Mouse (Mus musculus) hindbrain, postnatal 0 days (tissue): Measurements from ENCODE around the gene Pirb. TPM values are rescaled to one million over a fixed set of nuclear protein-coding genes. Genes with fewer than 3 reads are reported as not detected.
A peak's percentile ranks its signal among the peaks of the same experiment; 100 is the strongest.

Source experiments
- ATAC-seq: fragments of 200-750 bp; cut with Nextera tagmentation; 2 replicates; pipeline ENCODE4 v1.8.0; 2017; ENCODE audit warnings: mild to moderate bottlenecking, moderate TSS enrichment, moderate library complexity
- DNase-seq: peaks from one replicate; pipeline ENCODE4 v3.0.0-alpha.2; 2015; ENCODE audit warnings: low spot score
- H3K27ac ChIP-seq: fragments of 300-500 bp; sonication (generic); 2 replicates; pipeline ENCODE4 v1.5.1; 2014; ENCODE audit warnings: mild to moderate bottlenecking
- H3K27me3 ChIP-seq: fragments of 300-500 bp; sonication (generic); 2 replicates; pipeline ENCODE4 v1.6.1; 2014; ENCODE audit warnings: low read length, mixed read lengths; ENCODE audit not compliant: insufficient read depth
- H3K36me3 ChIP-seq: fragments of 300-500 bp; sonication (generic); 2 replicates; pipeline ENCODE4 v1.6.1; 2014; ENCODE audit warnings: low read length, mixed read lengths; ENCODE audit not compliant: insufficient read depth
- H3K4me1 ChIP-seq: fragments of 300-500 bp; sonication (generic); 2 replicates; pipeline ENCODE4 v1.6.1; 2014; ENCODE audit warnings: antibody characterized with exemption, low read length, mixed read lengths; ENCODE audit not compliant: insufficient read depth
- H3K4me2 ChIP-seq: fragments of 300-500 bp; sonication (generic); 2 replicates; pipeline ENCODE4 v1.6.1; 2014; ENCODE audit warnings: low read depth, mild to moderate bottlenecking, low read length, moderate library complexity, mixed read lengths
- H3K4me3 ChIP-seq: fragments of 300-500 bp; sonication (generic); 2 replicates; pipeline ENCODE4 v1.5.1; 2014; ENCODE audit warnings: low read length
- H3K9ac ChIP-seq: fragments of 300-500 bp; sonication (generic); replicated peaks from 2 replicates; pipeline ENCODE4 v1.6.1; 2014; ENCODE audit warnings: mild to moderate bottlenecking, low read length, moderate library complexity, mixed read lengths
- H3K9me3 ChIP-seq: fragments of 300-500 bp; sonication (generic); 2 replicates; pipeline ENCODE4 v1.6.1; 2016; ENCODE audit warnings: low read length, mixed read lengths
- CTCF ChIP-seq: IDR thresholded peaks from 2 replicates; pipeline ENCODE4 v1.5.1; 2016; ENCODE audit warnings: antibody characterized with exemption, control low read depth, low read depth
- WGBS: fragments of 180-500 bp; shearing (Covaris S2); extraction: QIAGEN DNeasy Blood & Tissue Kit; methylation state at CpG from one replicate; pipeline ENCODE4 v1.1.7; 2014; 5-methylcytosine and 5-hydroxymethylcytosine counted together
- polyA plus RNA-seq: library from polyadenylated mRNA; unstranded; fragments of >200 nt; fragmentation: Nextera tagmentation; extraction: Ambion mirVana; gene quantifications from 2 replicates; pipeline ENCODE4 v1.2.1, GENCODE M21; 2015
- total RNA-seq: library from RNA; depleted of rRNA; stranded (reverse); fragments of >200 nt; gene quantifications from 2 replicates; pipeline ENCODE4 v1.2.3, GENCODE M21; 2014

Pirb gene
- total and polyA plus RNA-seq, 2 experiments from 2014 or later = 0.37 to 0.39 TPM

- peak within 1 kb of the TSS; percentile 89 for H3K4me3 ChIP-seq
- WGBS = under 1% methylated on average over 55 of the region's 55 CpGs
- peak within 1 kb of the TSS; percentile 94 for H3K27ac ChIP-seq
- H3K36me3 ChIP-seq = peaks cover 16% of the 10 kb centered on the region
- ATAC-seq = peak; percentile 94
- H3K4me2 ChIP-seq = peak within 1 kb of the TSS; percentile 73
- peak; percentile 99 for DNase-seq
- H3K27me3 ChIP-seq = no peaks in the 10 kb centered on the region
- H3K9me3 ChIP-seq = no peaks in the 10 kb centered on the region
- H3K9ac ChIP-seq = peak within 1 kb of the TSS; percentile 93
- TF ChIP-seq CTCF = no peak
- peaks cover 8% of the 10 kb centered on the region; the same call in 1 of the 2 replicates for H3K4me1 ChIP-seq
Measured at GRCm38 (mm10) chr7:3692987-3693808, 27.0 kb downstream of the Pirb start, which contains the start of gene Mboat7. Mboat7 (minus strand) TSS chr7:3693523.

DNA sequence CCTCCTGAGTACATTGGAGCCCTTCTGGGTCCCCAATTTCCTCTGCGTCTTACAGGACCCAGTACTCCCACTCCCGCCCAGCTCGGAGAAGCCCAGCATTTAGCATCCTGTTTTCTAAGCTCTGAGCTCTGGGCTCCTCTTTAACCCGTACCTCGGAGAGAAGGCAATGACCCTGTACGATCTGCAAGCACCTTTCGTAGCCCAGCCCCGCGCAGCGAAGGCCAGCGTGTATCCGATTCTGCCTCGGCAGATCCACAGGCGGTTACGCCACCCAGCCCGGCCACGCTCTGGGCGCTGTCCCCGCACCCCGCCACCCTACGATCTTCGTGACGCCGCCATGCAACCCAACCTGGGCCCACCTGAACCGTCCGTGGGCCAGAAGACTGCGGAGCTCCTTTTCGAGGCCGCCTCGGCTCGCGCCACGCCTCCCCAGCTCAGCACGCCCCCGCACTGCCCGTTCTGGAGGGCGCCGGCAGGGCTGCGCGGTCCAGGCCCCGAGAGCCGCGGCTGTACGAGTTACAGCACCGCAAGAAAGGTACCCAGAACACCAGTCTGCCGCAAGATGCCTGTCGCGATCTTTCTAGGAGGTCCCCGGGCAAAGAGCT, 27.7 kb downstream of the Pirb start, which contains the start of gene Tsen34:
Gene Tsen34 (plus strand): TSS at position 482 of the 605 bp plus-strand sequence.
- Histone ChIP-seq H3K4me3 (peak within 1 kb of the TSS; percentile 89), H3K27me3 (no peaks in the 10 kb centered on the region), H3K9me3 (no peaks in the 10 kb centered on the region), H3K36me3 (peaks cover 12% of the 10 kb centered on the region), H3K4me2 (peak within 1 kb of the TSS; percentile 73), H3K27ac (peak within 1 kb of the TSS; percentile 94), H3K4me1 (peaks cover 8% of the 10 kb centered on the region; the same call in 1 of the 2 replicates), H3K9ac (peak within 1 kb of the TSS; percentile 93)
- no peak; the same call in 1 of the 2 replicates for ATAC-seq
- TF ChIP-seq CTCF = no peak; the same call in 1 of the 2 replicates
- no peak for DNase-seq
- 0% methylated on average over 49 of the region's 49 CpGs for WGBS

DNA sequence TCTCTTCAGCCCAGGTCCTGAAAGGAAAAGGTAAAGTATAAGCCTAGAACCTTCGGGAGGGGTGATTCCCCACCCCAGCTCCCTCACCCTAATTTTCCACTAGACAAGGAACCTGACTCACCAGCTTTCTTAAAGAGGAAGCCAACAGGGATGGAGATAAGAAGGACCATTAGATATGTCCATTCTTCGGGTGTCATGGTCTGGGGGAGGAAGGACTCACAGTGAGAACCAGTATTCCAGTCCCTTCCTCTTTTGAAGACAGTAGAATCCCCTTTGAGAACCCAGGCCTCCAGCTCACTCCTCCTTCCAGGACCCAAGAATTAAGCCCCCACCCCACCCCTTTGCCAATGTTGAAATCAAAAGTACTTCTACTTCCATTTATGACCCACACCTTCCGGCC, 28.3 kb downstream of the Pirb start:
- no peak for TF ChIP-seq CTCF
- H3K9me3 ChIP-seq = no peaks in the 10 kb centered on the region
- DNase-seq (no peak), ATAC-seq (no peak)
- peaks cover 11% of the 10 kb centered on the region; the same call in 1 of the 2 replicates for H3K36me3 ChIP-seq
- H3K4me1 ChIP-seq = peaks cover 8% of the 10 kb centered on the region; the same call in 1 of the 2 replicates
- H3K4me2 ChIP-seq = peak overlapping the region; percentile 73
- WGBS = 43% methylated on average over 3 of the region's 3 CpGs
- no peaks in the 10 kb centered on the region for H3K27me3 ChIP-seq
- peak overlapping the region; percentile 89 for H3K4me3 ChIP-seq
- H3K27ac ChIP-seq = peak overlapping the region; percentile 94
- peak overlapping the region; percentile 93 for H3K9ac ChIP-seq

GRCm38 (mm10) chr7:3685400-3686187, 34.6 kb downstream of the Pirb start:
- Histone ChIP-seq H3K4me1 (0 out of 2 replicates have a peak, but pooled peaks cover 3% of the 10 kb centered on the region), H3K4me2 (no peak overlapping the region), H3K4me3 (no peak overlapping the region), H3K9ac (no peak overlapping the region), H3K27ac (peak overlapping the region; percentile 37; the same call in 1 of the 2 replicates), H3K36me3 (peaks cover 18% of the 10 kb centered on the region; the same call in 1 of the 2 replicates), H3K27me3 (no peaks in the 10 kb centered on the region), H3K9me3 (no peaks in the 10 kb centered on the region)
- ATAC-seq = no peak
- WGBS = 81% methylated on average over 31 of the region's 31 CpGs
- TF ChIP-seq CTCF = no peak
- no peak for DNase-seq

DNA sequence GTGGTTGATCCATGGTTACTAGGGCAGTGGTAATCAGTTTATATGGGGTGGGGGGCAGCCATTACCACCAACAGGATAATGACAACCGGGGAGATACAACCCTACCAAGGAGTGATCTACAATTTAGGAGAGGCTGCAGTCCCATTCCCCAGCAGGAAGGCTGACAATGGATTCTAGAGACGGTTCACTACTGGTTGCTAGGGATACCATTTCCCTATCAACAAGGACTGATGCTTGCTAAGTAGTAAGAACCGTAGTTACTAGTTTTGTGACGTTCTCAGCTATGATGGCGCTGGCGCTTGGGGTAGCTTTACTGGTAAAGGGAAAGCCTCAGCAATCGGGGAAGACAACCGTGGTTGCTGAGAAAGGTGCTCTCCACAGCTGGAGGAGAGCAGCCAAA, 35.5 kb downstream of the Pirb start:
- WGBS = 61% methylated on average over 8 of the region's 8 CpGs
- H3K4me3 ChIP-seq = no peak overlapping the region
- peak overlapping the region; percentile 37; the same call in 1 of the 2 replicates for H3K27ac ChIP-seq
- no peak for DNase-seq
- TF ChIP-seq CTCF = no peak
- ATAC-seq = peak; percentile 31; the same call in 1 of the 2 replicates
- no peak overlapping the region for H3K9ac ChIP-seq
- no peak overlapping the region for H3K4me2 ChIP-seq
- H3K27me3 ChIP-seq = no peaks in the 10 kb centered on the region
- peaks cover 23% of the 10 kb centered on the region; the same call in 1 of the 2 replicates for H3K36me3 ChIP-seq
- H3K9me3 ChIP-seq = no peaks in the 10 kb centered on the region
- 0 out of 2 replicates have a peak, but pooled peaks cover 3% of the 10 kb centered on the region for H3K4me1 ChIP-seq

- Histone ChIP-seq H3K4me2 (no peak overlapping the region), H3K9ac (no peak overlapping the region), H3K4me1 (0 out of 2 replicates have a peak, but pooled peaks cover 3% of the 10 kb centered on the region), H3K36me3 (peaks cover 23% of the 10 kb centered on the region; the same call in 1 of the 2 replicates), H3K27me3 (no peaks in the 10 kb centered on the region), H3K9me3 (no peaks in the 10 kb centered on the region), H3K4me3 (no peak overlapping the region), H3K27ac (peak overlapping the region; percentile 37; the same call in 1 of the 2 replicates)
- peak; percentile 67 for DNase-seq
- 33% methylated on average over 10 of the region's 10 CpGs for WGBS
- peak; percentile 71 for ATAC-seq
- no peak for TF ChIP-seq CTCF
Measured at GRCm38 (mm10) chr7:3683908-3684550, 36.2 kb downstream of the Pirb start.
